Mouse (Mus musculus) granulocyte monocyte progenitor cell, adult 5-6 weeks (primary cell): Measurements from ENCODE around the gene Gm48552. TPM values are rescaled to one million over a fixed set of nuclear protein-coding genes. Genes with fewer than 3 reads are reported as not detected.
A peak's percentile ranks its signal among the peaks of the same experiment; 100 is the strongest.

Experiments
- ATAC-seq: replicated peaks from 2 replicates; pipeline ENCODE4 v1.8.0; 2016; ENCODE audit warnings: mild to moderate bottlenecking, moderate TSS enrichment, inconsistent platforms; ENCODE audit not compliant: poor library complexity, severe bottlenecking
- total RNA-seq, 2 experiments: library from RNA; stranded (forward) in 1 of 2; stranded (reverse) in 1 of 2; fragments of 200-712, 200-1000 nt in 1 of 2; fragments of >200 nt in 1 of 2; fragmentation: Nextera tagmentation in 1 of 2; gene quantifications; 2 replicates each; pipeline ENCODE4 v1.2.3; 2014 to 2017

Gm48552 gene
- total RNA-seq, 2 experiments from 2014 or later, result not detected

DNA sequence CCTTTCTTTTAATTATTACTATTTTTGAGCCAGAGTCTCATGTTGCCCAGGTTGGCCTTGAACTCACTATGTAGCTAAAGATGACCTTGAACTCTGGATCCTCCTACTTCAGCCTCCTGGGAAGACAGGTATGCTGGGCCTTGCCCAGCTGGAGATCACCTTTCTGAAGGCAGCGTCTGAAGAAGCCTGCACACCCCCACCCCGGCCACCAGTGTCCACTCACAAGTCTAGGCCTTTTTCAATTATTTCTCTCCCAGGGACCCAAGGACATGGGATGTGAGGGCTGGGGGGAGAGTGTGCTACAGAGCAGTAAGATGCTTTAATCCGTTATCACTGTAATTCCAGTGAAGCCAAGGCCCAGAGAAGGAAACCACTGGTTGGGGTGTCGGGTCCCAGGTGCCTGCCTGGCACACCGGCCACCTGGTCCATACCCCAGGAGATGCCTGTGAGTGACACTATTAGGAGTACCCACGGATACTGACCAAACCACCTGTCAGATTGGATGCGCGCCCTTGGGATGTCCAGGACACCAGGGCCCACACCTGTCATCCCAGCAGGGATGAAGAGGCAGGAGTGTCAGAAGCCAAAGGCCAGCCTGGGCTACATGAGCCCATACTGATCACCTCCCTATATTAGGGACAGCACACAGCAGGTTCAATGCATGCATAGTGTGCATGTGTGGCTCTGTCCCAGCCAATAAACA is 39.1 kb downstream of the Gm48552 start:
- no peak for ATAC-seq

DNA sequence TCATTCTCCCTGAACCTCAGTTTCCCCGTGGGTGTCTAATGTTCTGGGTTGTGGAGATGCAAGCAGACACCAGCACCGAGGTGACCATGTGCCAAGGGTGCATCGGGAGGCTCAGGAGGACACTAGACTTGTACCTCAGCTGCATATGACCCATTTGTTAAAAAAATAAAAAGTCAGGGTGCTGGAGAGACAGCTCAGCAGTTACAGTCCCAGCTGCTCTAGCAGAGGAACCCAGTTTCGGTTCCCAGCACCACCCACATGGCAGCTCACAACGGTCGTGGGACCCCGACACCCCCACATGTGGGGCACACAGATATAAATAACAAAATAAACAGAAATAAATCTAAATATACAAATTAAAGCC is 39.7 kb downstream of the Gm48552 start:
- ATAC-seq, result no peak

DNA sequence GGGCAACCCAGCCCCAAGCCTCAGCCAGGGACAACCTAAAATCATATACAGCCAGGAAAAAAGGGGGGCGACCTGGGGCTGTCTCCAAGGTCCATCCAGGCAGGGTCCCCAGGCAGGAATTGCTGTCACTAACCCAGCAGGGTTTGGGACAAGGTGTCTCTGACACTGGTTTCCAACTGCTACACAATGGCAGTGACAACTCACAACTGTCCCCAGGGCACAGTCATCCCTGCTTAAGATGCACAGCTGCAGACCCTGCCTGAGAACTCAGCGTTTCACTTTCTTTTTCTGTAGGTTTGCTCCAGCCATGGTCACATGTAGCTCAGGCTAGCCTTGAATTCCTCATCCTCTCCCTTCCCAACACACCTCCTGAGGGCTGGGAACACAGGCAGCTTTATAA is 40.3 kb downstream of the Gm48552 start:
- ATAC-seq, result no peak

DNA sequence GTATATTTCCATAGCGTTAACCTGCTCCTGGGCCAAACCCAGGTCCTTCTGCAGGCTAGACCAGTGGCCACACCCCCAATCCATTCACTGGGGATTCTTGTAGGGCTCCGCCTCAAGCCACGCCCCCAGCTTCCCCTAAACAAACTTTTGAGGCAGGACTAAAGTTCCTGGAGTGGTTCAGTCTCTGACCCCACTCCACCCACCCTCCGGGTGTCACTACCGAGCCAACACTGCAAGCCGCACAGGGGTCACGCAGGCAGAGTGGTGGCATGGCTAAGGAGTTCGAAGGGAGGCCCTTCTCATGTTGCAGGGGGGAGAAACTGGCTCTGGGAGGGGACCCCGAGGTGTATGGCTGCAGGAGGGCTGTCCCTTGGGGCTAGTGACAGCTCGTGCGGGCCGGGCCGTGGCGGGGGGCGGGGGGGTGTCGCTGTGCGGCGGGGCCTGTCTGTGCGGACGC is 40.8 kb downstream of the Gm48552 start:
- ATAC-seq, result peak; percentile 40

DNA sequence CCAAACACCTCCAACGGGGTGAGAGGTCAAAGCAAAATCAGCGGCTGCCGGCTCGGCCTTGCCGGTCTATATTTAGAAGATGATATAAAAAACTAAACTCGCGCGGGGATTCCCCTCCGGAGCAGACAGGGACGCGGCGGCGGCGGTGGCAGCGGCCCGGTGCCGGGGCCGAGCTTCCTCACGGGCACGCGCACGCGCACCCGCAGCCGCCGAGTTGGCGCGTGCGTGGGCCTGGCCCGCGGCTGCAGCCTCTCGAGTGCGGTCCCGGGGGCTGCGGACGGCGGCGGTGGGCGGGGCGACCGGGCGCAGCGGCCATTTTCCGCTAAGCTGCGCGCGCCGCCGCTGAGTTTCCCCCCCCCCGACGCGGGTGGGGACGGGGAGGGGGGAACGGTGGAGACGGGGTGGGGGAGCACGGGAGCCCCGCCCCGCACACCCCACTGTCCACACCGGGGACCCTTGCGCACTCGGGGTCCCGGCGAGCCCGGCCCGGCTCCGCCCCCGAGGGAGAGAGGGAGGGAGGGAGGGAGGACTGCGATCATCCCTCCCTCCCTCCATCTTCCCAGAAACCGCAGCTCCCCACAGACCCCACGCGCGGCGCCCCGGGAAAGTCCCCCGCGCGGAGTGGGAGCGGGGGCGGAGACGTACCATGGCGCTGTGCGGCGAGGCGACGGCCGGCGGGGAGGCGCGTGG is 41.5 kb downstream of the Gm48552 start:
- peak; percentile 3; the same call in 1 of the 2 replicates for ATAC-seq

DNA sequence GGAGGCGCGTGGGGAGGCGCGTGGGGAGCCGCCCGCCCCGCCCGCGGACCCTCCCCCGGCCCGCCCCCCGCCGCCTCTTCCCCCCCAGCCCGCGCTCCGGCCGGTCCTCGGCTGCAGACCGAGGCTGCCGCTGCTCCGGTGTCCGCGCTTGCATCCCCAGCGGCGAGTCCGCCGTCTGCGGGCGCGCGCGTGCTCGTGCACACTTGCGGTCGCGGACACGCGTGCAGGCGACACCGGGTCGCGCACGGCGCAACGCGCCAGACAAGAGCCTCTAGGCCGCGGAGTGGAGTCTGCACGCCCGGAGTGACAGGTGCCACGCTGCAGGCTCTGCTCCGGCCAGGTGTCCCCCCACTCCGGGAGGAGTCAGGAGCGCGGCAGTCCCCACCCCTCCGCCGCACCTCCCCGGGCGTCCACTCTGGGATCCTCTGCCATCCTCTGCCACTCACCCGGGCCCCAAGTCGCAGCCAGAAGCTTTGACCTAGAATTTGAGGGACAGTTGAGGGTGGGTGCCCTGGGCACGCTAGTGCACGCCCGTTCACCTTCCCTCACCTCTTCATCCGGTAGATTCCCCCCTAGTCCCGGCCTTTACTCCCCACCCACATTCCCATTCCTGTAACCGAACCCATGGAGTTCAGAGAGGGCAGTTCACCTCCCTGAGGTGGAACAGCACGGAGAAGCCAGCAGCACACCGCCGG is 42.2 kb downstream of the Gm48552 start:
- no peak for ATAC-seq

DNA sequence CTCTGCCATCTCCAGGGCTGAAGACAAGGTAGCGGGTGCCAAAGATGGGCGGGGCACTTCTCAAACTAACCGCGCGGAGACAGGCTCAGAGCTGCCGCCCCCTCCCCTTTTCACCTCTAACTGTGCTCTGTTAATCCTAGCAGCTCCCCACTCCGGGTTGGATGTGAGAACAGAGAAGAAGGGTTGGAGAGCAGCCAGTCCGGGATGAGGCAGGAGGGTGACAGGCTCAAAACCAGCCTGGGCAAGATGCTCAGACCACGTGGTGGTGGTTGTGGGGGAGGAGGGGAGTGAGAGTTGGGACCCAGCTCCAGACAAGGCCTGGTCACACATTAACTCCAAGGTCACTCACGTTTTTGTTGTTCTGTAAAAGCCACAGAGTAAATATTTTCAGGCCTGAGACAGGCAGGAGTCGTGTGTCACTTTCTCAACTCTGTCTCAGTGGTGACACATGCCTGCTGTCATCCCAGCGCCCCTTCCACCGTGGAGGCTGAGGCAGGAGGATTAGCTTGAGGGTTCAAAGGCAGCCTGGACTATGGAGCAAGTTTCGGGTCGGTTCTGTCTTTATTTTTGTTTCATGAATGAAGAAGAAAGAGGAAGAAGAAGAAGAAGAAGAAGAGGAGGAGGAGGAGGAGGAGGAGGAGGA is 42.8 kb downstream of the Gm48552 start:
- ATAC-seq, result no peak

DNA sequence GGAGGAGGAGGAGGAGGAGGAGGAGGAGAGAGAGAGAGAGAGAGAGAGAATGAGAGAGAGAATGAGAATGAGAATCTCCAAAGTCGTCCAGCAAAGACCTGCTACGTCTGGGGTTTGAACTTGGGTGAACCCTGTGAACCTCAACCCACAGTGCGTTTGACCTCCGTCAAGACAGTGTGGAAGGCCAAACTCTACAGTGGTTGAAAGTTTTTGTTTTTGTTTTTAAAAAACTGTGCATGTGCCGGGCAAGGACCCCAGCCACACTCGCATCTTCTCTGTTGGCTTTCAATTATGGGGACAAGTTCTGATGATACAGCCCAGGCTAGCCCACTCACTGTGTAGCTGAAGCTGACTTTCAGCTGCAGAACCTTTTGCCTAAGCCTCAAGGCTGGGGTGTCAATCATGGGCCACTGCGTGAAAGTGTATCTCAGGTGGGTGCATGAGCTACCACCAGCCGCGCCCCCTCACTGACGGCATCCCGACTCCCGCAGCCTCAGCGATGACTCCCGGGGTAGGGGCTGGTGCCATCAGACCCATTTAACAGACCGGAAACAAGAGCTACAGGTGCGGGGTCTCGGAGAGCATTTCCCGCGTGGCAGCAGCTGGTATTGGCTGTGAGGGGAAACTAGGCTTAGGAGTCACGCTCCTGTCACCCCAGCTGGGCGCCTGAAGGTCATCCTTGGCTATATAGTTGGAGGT is 43.5 kb downstream of the Gm48552 start:
- no peak for ATAC-seq

DNA sequence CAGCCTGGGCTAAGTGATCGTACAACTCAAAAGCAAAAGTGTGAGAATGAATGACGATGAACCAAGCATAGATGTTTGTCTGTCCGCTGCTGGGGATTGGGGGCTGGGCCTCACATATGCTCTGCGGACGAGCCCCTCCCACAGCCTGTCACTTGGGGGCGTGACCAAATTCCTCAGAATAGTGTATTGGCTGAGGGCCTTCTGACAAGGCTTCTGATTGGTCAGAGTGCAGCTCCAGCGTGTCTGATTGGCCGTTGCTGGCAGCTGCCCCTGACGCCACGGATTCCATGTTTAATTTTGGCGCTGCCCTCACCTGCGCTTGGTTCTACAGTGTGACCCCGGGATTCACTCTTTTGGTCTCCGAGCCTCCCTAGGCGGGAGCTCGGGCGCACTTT is 44.1 kb downstream of the Gm48552 start:
- peak; percentile 58 for ATAC-seq

DNA sequence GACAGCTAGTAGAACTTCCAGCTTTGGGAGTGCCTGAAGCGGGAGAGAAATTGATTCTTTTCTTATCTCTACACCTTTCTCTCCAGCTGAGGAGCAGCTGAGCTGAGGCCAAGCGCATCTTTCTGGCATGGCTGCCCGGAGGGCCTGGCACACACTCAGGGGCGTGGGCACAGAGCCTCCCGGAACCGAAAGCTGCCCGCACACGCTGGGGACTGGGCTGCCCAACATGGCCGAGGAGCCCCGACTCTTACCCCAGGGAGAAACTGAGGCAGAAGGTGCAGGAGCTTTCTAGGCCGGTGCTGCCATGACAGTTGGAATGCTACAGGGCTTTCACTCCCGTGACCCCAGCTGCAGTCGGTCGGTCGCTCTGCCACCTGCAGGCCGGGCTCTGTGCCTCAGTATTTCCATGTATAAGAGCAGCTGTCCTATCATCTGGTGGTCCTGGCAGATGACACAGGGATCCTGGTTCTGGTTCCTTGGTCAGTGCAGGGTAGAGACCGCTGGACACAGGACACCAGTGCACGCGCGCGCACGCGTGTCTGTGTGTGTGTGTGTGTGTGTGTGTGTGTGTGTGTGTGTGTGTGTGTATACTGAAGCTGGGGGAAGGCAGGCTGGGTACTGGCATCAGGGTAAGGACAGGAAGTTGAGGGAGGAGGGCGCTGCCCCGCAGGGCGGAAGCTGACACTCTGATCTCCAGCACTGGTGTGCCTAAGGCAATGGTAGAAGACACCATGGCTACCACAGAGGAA is 44.9 kb downstream of the Gm48552 start:
- peak; percentile 24 for ATAC-seq

DNA sequence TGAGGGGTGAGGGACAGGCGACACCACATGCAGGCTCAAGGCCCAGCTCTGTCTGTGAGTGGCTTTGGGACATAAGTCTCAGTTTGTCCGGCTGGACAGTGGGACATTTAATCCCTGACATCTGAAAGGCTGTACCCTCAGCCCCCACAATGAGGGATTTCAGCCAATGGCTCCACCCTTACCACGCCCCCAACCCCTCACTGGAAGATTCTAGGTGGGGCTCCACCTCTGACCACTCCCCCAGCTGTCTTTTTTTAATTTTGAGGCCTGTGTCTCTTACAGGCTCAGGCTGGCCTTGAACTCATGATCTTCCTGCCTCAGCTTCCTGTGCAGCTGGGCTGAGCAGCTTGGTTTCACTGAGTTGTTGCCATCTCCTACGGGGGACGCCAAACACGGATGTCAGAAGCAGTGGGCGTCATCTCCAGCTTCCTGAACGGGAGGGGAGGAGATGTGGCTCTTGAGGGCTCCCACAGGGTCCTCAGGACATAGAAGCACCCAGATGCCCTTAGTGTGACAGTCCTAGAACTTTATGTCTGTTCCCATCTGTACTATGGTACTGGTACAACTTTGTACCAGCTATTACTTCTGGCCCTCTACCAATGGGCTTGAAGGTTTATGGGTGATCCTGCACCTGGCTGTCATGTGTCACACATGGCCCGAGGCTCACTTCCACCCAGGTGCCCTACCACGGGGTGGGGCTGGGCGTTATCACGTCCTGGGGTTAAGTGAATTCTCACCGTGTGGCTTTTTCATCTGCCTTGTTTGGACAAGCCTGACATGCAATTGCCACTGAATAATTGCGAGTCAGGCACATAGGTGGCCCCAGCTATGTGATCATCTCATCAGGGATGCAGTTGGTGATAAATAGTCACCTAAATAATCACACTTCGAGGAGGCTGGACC is 45.8 kb downstream of the Gm48552 start:
- ATAC-seq, result no peak

DNA sequence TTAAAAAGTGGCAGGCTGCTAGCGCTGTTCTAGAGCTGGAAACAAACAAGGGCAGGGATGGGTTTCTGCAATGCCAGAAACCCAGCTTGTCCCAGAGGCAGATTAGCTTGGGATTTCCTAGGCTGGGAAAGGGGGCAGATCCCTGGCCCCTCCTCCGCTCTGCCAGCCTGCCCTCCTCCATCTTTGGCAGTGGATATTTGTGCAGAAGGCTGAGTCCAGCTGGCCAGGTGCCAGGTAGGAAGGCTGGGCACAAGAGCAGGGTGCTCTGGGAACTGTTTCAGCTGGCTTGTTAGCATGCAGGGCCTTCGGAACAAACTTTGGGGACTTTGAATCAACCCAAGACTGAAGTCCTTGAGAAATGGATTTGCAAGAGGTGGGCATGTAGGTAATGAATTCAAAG is 46.6 kb downstream of the Gm48552 start:
- ATAC-seq, result no peak

Other genes starting within 250 kb of the Gm48552 start
Only the 30 nearest of the 34 such genes appear.
- 843 and 1,029 TPM in 2 replicates for gene Eef2, start 212.4 kb upstream of the Gm48552 start, total RNA-seq (2014; fragmentation: Nextera tagmentation)
- gene Eef2, start 212.4 kb upstream of the Gm48552 start, total RNA-seq (2017), result 1,504 and 1,576 TPM in 2 replicates
- 25.7 and 40.8 TPM in 2 replicates for gene Dapk3, start 206.0 kb upstream of the Gm48552 start, total RNA-seq (2014; fragmentation: Nextera tagmentation)
- 20.5 and 33.0 TPM in 2 replicates for gene Dapk3, start 206.0 kb upstream of the Gm48552 start, total RNA-seq (2017)
- not detected in 2 replicates for gene 4930442H23Rik, start 205.2 kb upstream of the Gm48552 start, total RNA-seq (2014; fragmentation: Nextera tagmentation)
- gene 4930442H23Rik, start 205.2 kb upstream of the Gm48552 start, total RNA-seq (2017), result not detected in 2 replicates
- not detected in 2 replicates for gene Nmrk2, start 187.0 kb upstream of the Gm48552 start, total RNA-seq (2014; fragmentation: Nextera tagmentation)
- gene Nmrk2, start 187.0 kb upstream of the Gm48552 start, total RNA-seq (2017), result not detected in 2 replicates
- not detected in 2 replicates for gene Atcay, start 158.2 kb upstream of the Gm48552 start, total RNA-seq (2014; fragmentation: Nextera tagmentation)
- not detected in 2 replicates for gene Atcay, start 158.2 kb upstream of the Gm48552 start, total RNA-seq (2017)
- not detected in 2 replicates for gene Zfr2, start 155.8 kb upstream of the Gm48552 start, total RNA-seq (2014; fragmentation: Nextera tagmentation)
- gene Zfr2, start 155.8 kb upstream of the Gm48552 start, total RNA-seq (2017), result 0.13 TPM in 1 of 2 replicates, not detected in the other
- gene Matk, start 136.1 kb upstream of the Gm48552 start, total RNA-seq (2014; fragmentation: Nextera tagmentation), result 16.8 and 35.6 TPM in 2 replicates
- 39.1 and 43.9 TPM in 2 replicates for gene Matk, start 136.1 kb upstream of the Gm48552 start, total RNA-seq (2017)
- gene Mrpl54, start 122.1 kb upstream of the Gm48552 start, total RNA-seq (2014; fragmentation: Nextera tagmentation), result 94.0 and 105 TPM in 2 replicates
- 161 and 185 TPM in 2 replicates for gene Mrpl54, start 122.1 kb upstream of the Gm48552 start, total RNA-seq (2017)
- gene Apba3, start 122.0 kb upstream of the Gm48552 start, total RNA-seq (2014; fragmentation: Nextera tagmentation), result 19.7 and 29.1 TPM in 2 replicates
- 14.2 and 19.9 TPM in 2 replicates for gene Apba3, start 122.0 kb upstream of the Gm48552 start, total RNA-seq (2017)
- gene Tjp3, start 97.4 kb upstream of the Gm48552 start, total RNA-seq (2014; fragmentation: Nextera tagmentation), result 1.0 and 8.4 TPM in 2 replicates
- 1.3 and 6.2 TPM in 2 replicates for gene Tjp3, start 97.4 kb upstream of the Gm48552 start, total RNA-seq (2017)
- gene Pip5k1c, start 96.0 kb upstream of the Gm48552 start, total RNA-seq (2014; fragmentation: Nextera tagmentation), result 32.4 and 42.7 TPM in 2 replicates
- 24.7 and 32.7 TPM in 2 replicates for gene Pip5k1c, start 96.0 kb upstream of the Gm48552 start, total RNA-seq (2017)
- 16.2 and 16.3 TPM in 2 replicates for gene Cactin, start 67.9 kb upstream of the Gm48552 start, total RNA-seq (2014; fragmentation: Nextera tagmentation)
- 19.4 and 26.5 TPM in 2 replicates for gene Cactin, start 67.9 kb upstream of the Gm48552 start, total RNA-seq (2017)
- gene Tbxa2r, start 60.3 kb upstream of the Gm48552 start, total RNA-seq (2014; fragmentation: Nextera tagmentation), result not detected in 2 replicates
- gene Tbxa2r, start 60.3 kb upstream of the Gm48552 start, total RNA-seq (2017), result 0.09 TPM in 1 of 2 replicates, not detected in the other
- not detected in 2 replicates for gene Gipc3, start 45.7 kb upstream of the Gm48552 start, total RNA-seq (2014; fragmentation: Nextera tagmentation)
- gene Gipc3, start 45.7 kb upstream of the Gm48552 start, total RNA-seq (2017), result not detected in 2 replicates
- 19.1 and 43.4 TPM in 2 replicates for gene Hmg20b, start 38.5 kb upstream of the Gm48552 start, total RNA-seq (2014; fragmentation: Nextera tagmentation)
- 29.8 and 35.5 TPM in 2 replicates for gene Hmg20b, start 38.5 kb upstream of the Gm48552 start, total RNA-seq (2017)
- gene Mfsd12, start 31.5 kb upstream of the Gm48552 start, total RNA-seq (2014; fragmentation: Nextera tagmentation), result 12.0 and 17.5 TPM in 2 replicates
- 10.8 and 11.5 TPM in 2 replicates for gene Mfsd12, start 31.5 kb upstream of the Gm48552 start, total RNA-seq (2017)
- not detected in 2 replicates for gene 4930404N11Rik, start 23.2 kb upstream of the Gm48552 start, total RNA-seq (2014; fragmentation: Nextera tagmentation)
- gene 4930404N11Rik, start 23.2 kb upstream of the Gm48552 start, total RNA-seq (2017), result 0.10 and 0.26 TPM in 2 replicates
- gene Fzr1, start 10.5 kb upstream of the Gm48552 start, total RNA-seq (2014; fragmentation: Nextera tagmentation), result 14.8 and 17.0 TPM in 2 replicates
- 13.5 and 15.3 TPM in 2 replicates for gene Fzr1, start 10.5 kb upstream of the Gm48552 start, total RNA-seq (2017)
- 12.2 and 34.9 TPM in 2 replicates for gene Dohh, start 4.6 kb upstream of the Gm48552 start, total RNA-seq (2014; fragmentation: Nextera tagmentation)
- gene Dohh, start 4.6 kb upstream of the Gm48552 start, total RNA-seq (2017), result 41.8 and 46.2 TPM in 2 replicates
- 4.0 TPM in 1 of 2 replicates, not detected in the other for gene Gm48551, start 4.5 kb upstream of the Gm48552 start, total RNA-seq (2014; fragmentation: Nextera tagmentation)
- gene Gm48551, start 4.5 kb upstream of the Gm48552 start, total RNA-seq (2017), result 0.30 TPM in 1 of 2 replicates, not detected in the other
- 37.5 and 43.6 TPM in 2 replicates for gene Smim24, start 4.0 kb downstream of the Gm48552 start, total RNA-seq (2014; fragmentation: Nextera tagmentation)
- 11.5 and 13.3 TPM in 2 replicates for gene Smim24, start 4.0 kb downstream of the Gm48552 start, total RNA-seq (2017)
- 39.6 and 41.7 TPM in 2 replicates for gene Nfic, start 66.6 kb downstream of the Gm48552 start, total RNA-seq (2014; fragmentation: Nextera tagmentation)
- 5.3 and 10.5 TPM in 2 replicates for gene Nfic, start 66.6 kb downstream of the Gm48552 start, total RNA-seq (2017)
- gene Celf5, start 93.7 kb downstream of the Gm48552 start, total RNA-seq (2014; fragmentation: Nextera tagmentation), result not detected in 2 replicates
- gene Celf5, start 93.7 kb downstream of the Gm48552 start, total RNA-seq (2017), result not detected in 2 replicates
- 124 and 140 TPM in 2 replicates for gene Ncln, start 107.4 kb downstream of the Gm48552 start, total RNA-seq (2014; fragmentation: Nextera tagmentation)
- gene Ncln, start 107.4 kb downstream of the Gm48552 start, total RNA-seq (2017), result 83.1 and 128 TPM in 2 replicates
- 7.8 and 10.5 TPM in 2 replicates for gene S1pr4, start 111.1 kb downstream of the Gm48552 start, total RNA-seq (2014; fragmentation: Nextera tagmentation)
- 7.0 and 9.2 TPM in 2 replicates for gene S1pr4, start 111.1 kb downstream of the Gm48552 start, total RNA-seq (2017)
- 30.0 and 31.7 TPM in 2 replicates for gene Gna15, start 135.2 kb downstream of the Gm48552 start, total RNA-seq (2014; fragmentation: Nextera tagmentation)
- gene Gna15, start 135.2 kb downstream of the Gm48552 start, total RNA-seq (2017), result 23.8 and 34.6 TPM in 2 replicates
- gene Gna11, start 156.2 kb downstream of the Gm48552 start, total RNA-seq (2014; fragmentation: Nextera tagmentation), result 17.0 and 25.7 TPM in 2 replicates
- gene Gna11, start 156.2 kb downstream of the Gm48552 start, total RNA-seq (2017), result 4.9 and 6.4 TPM in 2 replicates
- 216 and 220 TPM in 2 replicates for gene Aes, start 170.5 kb downstream of the Gm48552 start, total RNA-seq (2014; fragmentation: Nextera tagmentation)
- gene Aes, start 170.5 kb downstream of the Gm48552 start, total RNA-seq (2017), result 151 and 250 TPM in 2 replicates
- 4.4 and 5.0 TPM in 2 replicates for gene Tle2, start 185.6 kb downstream of the Gm48552 start, total RNA-seq (2014; fragmentation: Nextera tagmentation)
- gene Tle2, start 185.6 kb downstream of the Gm48552 start, total RNA-seq (2017), result 0.17 and 2.4 TPM in 2 replicates
- gene Tle6, start 212.1 kb downstream of the Gm48552 start, total RNA-seq (2014; fragmentation: Nextera tagmentation), result 22.2 and 26.0 TPM in 2 replicates
- 4.9 and 7.9 TPM in 2 replicates for gene Tle6, start 212.1 kb downstream of the Gm48552 start, total RNA-seq (2017)